Mouse (Mus musculus) lung, postnatal 0 days (tissue): ENCODE measurements around the gene Olfr521. TPM values are rescaled to one million over a fixed set of nuclear protein-coding genes. Genes with fewer than 3 reads are reported as not detected.

Experiments
- ATAC-seq: fragments of 200-750 bp; cut with Nextera tagmentation; 2 replicates; pipeline ENCODE4 v1.8.0; 2017; ENCODE audit warnings: moderate library complexity
- DNase-seq: peaks from one replicate; pipeline ENCODE4 v3.0.0-alpha.2; 2016; ENCODE audit warnings: low spot score
- H3K27ac ChIP-seq: fragments of 300-500 bp; sonication (generic); 2 replicates; pipeline ENCODE4 v1.5.1; 2014; ENCODE audit warnings: antibody characterized with exemption, mild to moderate bottlenecking, low read length, mixed read lengths
- H3K27me3 ChIP-seq: fragments of 300-500 bp; sonication (generic); replicated peaks from 2 replicates; pipeline ENCODE4 v1.6.1; 2014; ENCODE audit warnings: low read length, mixed read lengths; ENCODE audit not compliant: insufficient read depth
- H3K36me3 ChIP-seq: fragments of 300-500 bp; sonication (generic); 2 replicates; pipeline ENCODE4 v1.6.1; 2014; ENCODE audit warnings: low read length, mixed read lengths; ENCODE audit not compliant: insufficient read depth
- H3K4me1 ChIP-seq: fragments of 300-500 bp; sonication (generic); 2 replicates; pipeline ENCODE4 v1.6.1; 2014; ENCODE audit warnings: antibody characterized with exemption, low read depth, low read length, mixed read lengths; ENCODE audit not compliant: insufficient read depth
- H3K4me2 ChIP-seq: fragments of 300-500 bp; sonication (generic); replicated peaks from 2 replicates; pipeline ENCODE4 v1.6.1; 2014; ENCODE audit warnings: low read depth, mild to moderate bottlenecking, low read length, moderate library complexity, mixed read lengths
- H3K4me3 ChIP-seq: fragments of 300-500 bp; sonication (generic); 2 replicates; pipeline ENCODE4 v1.5.1; 2014; ENCODE audit warnings: low read depth, low read length
- H3K9ac ChIP-seq: fragments of 300-500 bp; sonication (generic); replicated peaks from 2 replicates; pipeline ENCODE4 v1.6.1; 2014; ENCODE audit warnings: low read depth, mild to moderate bottlenecking
- H3K9me3 ChIP-seq: fragments of 300-500 bp; sonication (generic); 2 replicates; pipeline ENCODE4 v1.6.1; 2016; ENCODE audit warnings: low read length, mixed read lengths
- CTCF ChIP-seq: IDR thresholded peaks from 2 replicates; pipeline ENCODE4 v1.5.1; 2016; ENCODE audit warnings: antibody characterized with exemption, mild to moderate bottlenecking
- EP300 ChIP-seq: IDR thresholded peaks from 2 replicates; pipeline ENCODE4 v1.6.1; 2016; ENCODE audit warnings: antibody characterized with exemption, mild to moderate bottlenecking, control low read depth
- WGBS: fragments of 180-500 bp; shearing (Covaris S2); extraction: QIAGEN DNeasy Blood & Tissue Kit; methylation state at CpG from one replicate; pipeline ENCODE4 v1.1.7; 2014; 5-methylcytosine and 5-hydroxymethylcytosine counted together
- polyA plus RNA-seq: library from polyadenylated mRNA; unstranded; fragments of >200 nt; fragmentation: Nextera tagmentation; extraction: Ambion mirVana; gene quantifications from 2 replicates; pipeline ENCODE4 v1.2.1, GENCODE M21; 2015

Gene Olfr521
- polyA plus RNA-seq, 1 experiment from 2014 or later = not detected

DNA sequence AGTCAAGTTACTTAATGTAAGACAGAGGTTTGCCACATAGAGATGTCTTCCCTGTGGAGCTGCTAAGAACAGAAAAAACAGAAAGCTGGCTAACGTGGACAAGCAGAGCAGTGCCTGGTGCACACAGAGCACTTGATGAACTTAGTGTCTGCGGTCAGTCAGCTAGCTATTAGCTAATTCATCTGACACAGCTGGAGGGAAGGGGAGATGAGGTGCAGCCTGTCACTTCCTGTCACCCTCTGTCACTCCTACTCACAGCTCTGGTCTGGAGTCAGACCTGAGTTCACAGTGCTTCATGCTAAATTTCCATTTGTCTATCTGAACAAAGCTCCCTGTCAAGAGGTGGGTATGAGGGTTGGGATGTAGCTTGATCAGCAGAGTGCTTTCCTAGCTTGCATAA, 30.8 kb downstream of the Olfr521 start:
- Histone ChIP-seq H3K4me3 (no peak overlapping the region), H3K4me2 (no peak overlapping the region), H3K27ac (no peak overlapping the region), H3K4me1 (no peaks in the 10 kb centered on the region), H3K9me3 (no peaks in the 10 kb centered on the region), H3K36me3 (no peaks in the 10 kb centered on the region), H3K27me3 (no peaks in the 10 kb centered on the region), H3K9ac (no peak overlapping the region)
- peak; percentile 38 for DNase-seq
- WGBS = 41% methylated on average over 2 of the region's 2 CpGs
- ATAC-seq = no peak
- no peak for TF ChIP-seq EP300
- TF ChIP-seq CTCF = no peak

- Histone ChIP-seq H3K4me3 (no peak overlapping the region), H3K27me3 (no peaks in the 10 kb centered on the region), H3K4me1 (no peaks in the 10 kb centered on the region), H3K36me3 (no peaks in the 10 kb centered on the region), H3K4me2 (no peak overlapping the region), H3K9ac (no peak overlapping the region), H3K27ac (no peak overlapping the region), H3K9me3 (no peaks in the 10 kb centered on the region)
- TF ChIP-seq EP300 (no peak), CTCF (no peak)
- DNase-seq = peak; percentile 40
- ATAC-seq = no peak
- 15% methylated on average over 17 of the region's 17 CpGs for WGBS
Measured at GRCm38 (mm10) chr7:99795192-99795981, 32.1 kb downstream of the Olfr521 start.

GRCm38 (mm10) chr7:99796471-99796870, 33.2 kb downstream of the Olfr521 start:
- 67% methylated on average over 3 of the region's 3 CpGs for WGBS
- no peaks in the 10 kb centered on the region for H3K27me3 ChIP-seq
- no peaks in the 10 kb centered on the region for H3K9me3 ChIP-seq
- TF ChIP-seq EP300 (no peak), CTCF (no peak)
- H3K9ac ChIP-seq = no peak overlapping the region
- H3K4me1 ChIP-seq = no peaks in the 10 kb centered on the region
- H3K27ac ChIP-seq = no peak overlapping the region
- H3K4me3 ChIP-seq = no peak overlapping the region
- H3K36me3 ChIP-seq = no peaks in the 10 kb centered on the region
- ATAC-seq = no peak; the same call in 1 of the 2 replicates
- DNase-seq = no peak
- no peak overlapping the region for H3K4me2 ChIP-seq

- ATAC-seq (no peak), DNase-seq (no peak)
- TF ChIP-seq CTCF (no peak), EP300 (no peak)
- H3K4me1 ChIP-seq = no peaks in the 10 kb centered on the region
- no peaks in the 10 kb centered on the region for H3K27me3 ChIP-seq
- 82% methylated on average over 3 of the region's 3 CpGs for WGBS
- no peak overlapping the region for H3K4me2 ChIP-seq
- H3K4me3 ChIP-seq = no peak overlapping the region
- H3K36me3 ChIP-seq = no peaks in the 10 kb centered on the region
- H3K27ac ChIP-seq = no peak overlapping the region
- no peak overlapping the region for H3K9ac ChIP-seq
- no peaks in the 10 kb centered on the region for H3K9me3 ChIP-seq
Measured at GRCm38 (mm10) chr7:99797261-99797660, 34.0 kb downstream of the Olfr521 start.

- ATAC-seq = no peak
- peak; percentile 85 for DNase-seq
- Histone ChIP-seq H3K9me3 (no peaks in the 10 kb centered on the region), H3K4me3 (no peak overlapping the region), H3K4me2 (no peak overlapping the region), H3K27me3 (no peaks in the 10 kb centered on the region), H3K4me1 (no peaks in the 10 kb centered on the region), H3K9ac (no peak overlapping the region), H3K36me3 (no peaks in the 10 kb centered on the region), H3K27ac (no peak overlapping the region)
- peak; percentile 85 for TF ChIP-seq CTCF
- TF ChIP-seq EP300 = no peak
- 34% methylated on average over 6 of the region's 6 CpGs for WGBS
Measured at GRCm38 (mm10) chr7:99797911-99798647, 34.8 kb downstream of the Olfr521 start.

DNA sequence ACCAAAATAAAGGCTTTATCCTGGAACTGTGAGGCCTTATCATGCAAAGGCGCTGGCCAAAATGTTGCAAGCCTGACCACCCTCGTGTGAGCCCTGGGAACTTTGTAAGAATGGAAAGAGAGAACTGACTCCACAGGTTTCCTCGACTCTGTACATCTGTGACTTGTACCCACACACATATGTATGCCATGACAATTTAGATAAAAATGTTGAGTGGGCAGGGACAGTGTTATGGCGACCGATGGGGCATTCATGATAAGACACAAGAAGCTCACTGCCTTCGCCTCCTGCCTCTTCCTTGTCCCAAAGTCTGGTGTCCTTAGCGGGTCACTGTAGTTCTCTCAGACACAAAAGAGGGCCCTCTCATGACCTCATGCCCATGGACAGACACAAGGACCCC, 35.8 kb downstream of the Olfr521 start:
- Histone ChIP-seq H3K4me1 (no peaks in the 10 kb centered on the region), H3K27ac (no peak overlapping the region), H3K36me3 (no peaks in the 10 kb centered on the region), H3K4me3 (no peak overlapping the region), H3K4me2 (no peak overlapping the region), H3K9ac (no peak overlapping the region), H3K27me3 (no peaks in the 10 kb centered on the region), H3K9me3 (no peaks in the 10 kb centered on the region)
- WGBS = 67% methylated on average over 7 of the region's 7 CpGs
- DNase-seq (no peak), ATAC-seq (no peak)
- TF ChIP-seq CTCF = no peak
- no peak for TF ChIP-seq EP300
